Mouse (Mus musculus): ENCODE measurements around the gene Cic.

Gene Cic

GRCm38 (mm10) chr7:25243361-25243760 is 24.1 kb upstream of the Cic start:
- in situ Hi-C loops (cut with MboI, MseI): no loop called here

GRCm38 (mm10) chr7:25244562-25245369 is 22.7 kb upstream of the Cic start:
- in situ Hi-C loops (cut with MboI, MseI): no loop called here

GRCm38 (mm10) chr7:25246079-25246758 is 21.3 kb upstream of the Cic start:
- in situ Hi-C loops (cut with MboI, MseI): no loop called here

- in situ Hi-C loops (cut with MboI, MseI): no loop called here
Observed at GRCm38 (mm10) chr7:25246759-25247137, 20.8 kb upstream of the Cic start.

- in situ Hi-C loops (cut with MboI, MseI): no loop called here
Observed at GRCm38 (mm10) chr7:25247498-25247897, 20.0 kb upstream of the Cic start.

GRCm38 (mm10) chr7:25248018-25248647 is 19.4 kb upstream of the Cic start:
- in situ Hi-C loops (cut with MboI, MseI): no loop called here

- in situ Hi-C loops (cut with MboI, MseI): no loop called here
Observed at GRCm38 (mm10) chr7:25248846-25249313, 18.6 kb upstream of the Cic start.

GRCm38 (mm10) chr7:25249314-25250140 is 18.0 kb upstream of the Cic start:
- in situ Hi-C loops (cut with MboI, MseI): loop anchor here in 1 of 2 experiments (25.0 kb wide), 1 partner anchor 1988 kb away; the partner anchor contains the start of genes Coq8b and Itpkc

- in situ Hi-C loops (cut with MboI, MseI): loop anchor here in 1 of 2 experiments (25.0 kb wide), 1 partner anchor 1987 kb away; the partner anchor contains the start of genes Coq8b and Itpkc
Observed at GRCm38 (mm10) chr7:25250141-25250972, 17.1 kb upstream of the Cic start, which contains the start of gene Erf. Gene Erf, minus strand, starts transcription at chr7:25250761.

GRCm38 (mm10) chr7:25251071-25251791 is 16.3 kb upstream of the Cic start:
- in situ Hi-C loops (cut with MboI, MseI): loop anchor here in 1 of 2 experiments (25.0 kb wide), 1 partner anchor 1986 kb away; the partner anchor contains the start of genes Coq8b and Itpkc

GRCm38 (mm10) chr7:25251822-25252221 is 15.7 kb upstream of the Cic start:
- in situ Hi-C loops (cut with MboI, MseI): loop anchor here in 1 of 2 experiments (25.0 kb wide), 1 partner anchor 1985 kb away; the partner anchor contains the start of genes Coq8b and Itpkc

GRCm38 (mm10) chr7:25261896-25262295 is 5.6 kb upstream of the Cic start:
- in situ Hi-C loops (cut with MboI, MseI): loop anchor here in 1 of 2 experiments (25.0 kb wide), 1 partner anchor 1975 kb away; the partner anchor contains the start of genes Coq8b and Itpkc

GRCm38 (mm10) chr7:25263968-25264870 is 3.3 kb upstream of the Cic start:
- in situ Hi-C loops (cut with MboI, MseI): loop anchor here in 1 of 2 experiments (25.0 kb wide), 1 partner anchor 1973 kb away; the partner anchor contains the start of genes Coq8b and Itpkc

GRCm38 (mm10) chr7:25265743-25266142 is 1.8 kb upstream of the Cic start:
- in situ Hi-C loops (cut with MboI, MseI): loop anchor here in 1 of 2 experiments (25.0 kb wide), 1 partner anchor 1972 kb away; the partner anchor contains the start of genes Coq8b and Itpkc

GRCm38 (mm10) chr7:25266180-25266962 is 1.1 kb upstream of the Cic start:
- in situ Hi-C loops (cut with MboI, MseI): loop anchor here in 1 of 2 experiments (25.0 kb wide), 1 partner anchor 1971 kb away; the partner anchor contains the start of genes Coq8b and Itpkc

- in situ Hi-C loops (cut with MboI, MseI): loop anchor here in 1 of 2 experiments (25.0 kb wide), 1 partner anchor 1969 kb away; the partner anchor contains the start of genes Coq8b and Itpkc
Observed at GRCm38 (mm10) chr7:25267751-25268463, 403 bp downstream of the Cic start.

Measured in T-helper 17 cell (primary cell).